Mouse (Mus musculus): ENCODE results near the gene Timm50.
A peak's percentile ranks its signal among the peaks of the same experiment; 100 is the strongest.

Gene Timm50

DNA sequence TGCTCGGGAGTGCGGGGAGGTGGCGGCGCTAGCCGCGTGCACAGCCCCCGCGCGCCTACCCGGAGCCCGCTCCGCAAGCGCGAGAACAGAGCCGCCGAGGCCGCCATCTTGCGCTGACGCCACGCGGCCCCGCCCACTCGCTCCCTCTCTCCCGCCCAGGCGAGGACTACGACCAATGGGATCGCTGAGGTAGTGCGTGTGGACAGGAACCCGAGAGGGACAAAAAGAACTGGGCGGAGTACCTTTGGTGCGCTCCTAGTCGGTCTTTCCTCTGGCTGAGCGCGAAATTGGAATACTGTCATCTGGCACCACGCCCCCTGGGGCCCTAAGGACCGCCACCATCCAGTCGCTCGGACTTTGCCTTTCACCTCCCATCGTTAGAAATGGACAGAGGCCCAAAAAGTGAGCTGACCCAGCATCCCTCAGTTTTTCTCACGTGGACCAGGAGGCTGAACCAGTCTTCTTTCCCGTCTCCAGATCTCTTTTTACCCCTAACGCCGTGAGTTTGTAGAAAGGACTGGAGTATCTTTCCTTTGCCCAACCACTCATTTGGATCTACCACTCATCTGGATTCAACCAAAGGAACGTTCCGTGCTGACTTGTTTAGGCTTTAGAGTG is at the start of gene Timm50:
Gene Timm50 (minus strand): TSS at position 147 of the 618 bp plus-strand sequence.
- DNase-seq (ENCODE audit: low spot score): peak; percentile 96

DNA sequence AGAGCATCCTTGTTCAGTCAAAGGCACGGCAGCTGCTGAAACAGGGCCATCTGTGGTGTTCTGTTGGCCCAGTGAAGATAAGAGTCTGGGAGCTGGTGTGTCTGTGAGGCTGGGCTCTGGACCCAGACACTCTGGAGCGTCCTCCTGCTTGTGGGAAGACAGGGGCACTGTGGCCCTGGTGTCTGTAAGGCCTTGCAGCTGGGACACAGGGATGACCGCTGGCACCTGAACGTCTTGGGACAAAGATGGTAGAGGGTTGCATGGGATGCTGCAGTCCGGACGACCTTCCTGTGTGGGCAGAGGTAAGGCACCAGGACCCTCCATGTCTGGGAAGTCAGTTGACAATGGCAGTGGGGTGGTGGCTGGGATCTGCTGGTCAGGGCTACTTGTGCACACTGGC is 48.4 kb upstream of the Timm50 start:
- no peak for DNase-seq (ENCODE audit: low spot score)

DNA sequence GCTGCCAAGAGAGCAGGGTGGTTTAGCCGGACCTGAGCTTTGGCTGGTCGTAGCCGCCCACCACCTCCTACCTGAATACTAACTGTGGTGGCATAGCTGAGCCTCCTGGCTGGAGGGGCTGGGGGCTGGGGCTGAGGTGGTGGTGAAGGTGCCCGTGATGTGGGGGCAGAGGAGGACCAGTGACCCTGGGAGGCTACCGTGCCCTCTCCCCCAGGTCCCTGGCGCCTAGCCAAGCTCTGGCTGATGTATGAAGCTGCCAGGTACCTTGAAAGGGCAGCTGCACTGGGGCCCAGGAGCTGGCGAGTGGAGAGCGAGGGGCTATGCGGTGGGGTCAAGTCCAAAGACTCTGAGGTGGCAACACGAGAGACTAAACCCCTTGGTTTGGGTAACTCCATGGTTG is 48.0 kb upstream of the Timm50 start:
- no peak for DNase-seq (ENCODE audit: low spot score)

DNA sequence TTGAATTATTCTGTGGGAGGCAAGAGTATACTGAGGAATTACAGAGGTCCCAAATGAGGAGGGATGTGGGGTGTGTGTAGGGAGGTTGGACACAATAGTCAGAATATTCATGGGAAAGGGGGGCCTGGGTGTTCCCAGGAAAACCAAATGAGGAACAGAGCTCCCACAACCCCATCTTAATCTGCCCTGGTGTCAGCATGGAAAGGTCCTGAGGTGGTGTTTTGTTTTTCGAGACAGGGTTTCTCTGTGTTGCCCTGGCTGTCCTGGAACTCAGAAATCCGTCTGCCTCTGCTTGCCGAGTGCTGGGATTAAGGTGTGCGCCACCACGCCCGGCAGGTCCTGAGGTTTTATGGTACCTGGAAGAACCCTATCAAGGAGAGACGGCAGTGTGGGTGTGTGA is 46.6 kb upstream of the Timm50 start:
- DNase-seq (ENCODE audit: low spot score): no peak

GRCm38 (mm10) chr7:28357984-28358383 is 46.1 kb upstream of the Timm50 start:
- no peak for DNase-seq (ENCODE audit: low spot score)

GRCm38 (mm10) chr7:28356981-28357380 is 45.1 kb upstream of the Timm50 start:
- no peak for DNase-seq (ENCODE audit: low spot score)

DNA sequence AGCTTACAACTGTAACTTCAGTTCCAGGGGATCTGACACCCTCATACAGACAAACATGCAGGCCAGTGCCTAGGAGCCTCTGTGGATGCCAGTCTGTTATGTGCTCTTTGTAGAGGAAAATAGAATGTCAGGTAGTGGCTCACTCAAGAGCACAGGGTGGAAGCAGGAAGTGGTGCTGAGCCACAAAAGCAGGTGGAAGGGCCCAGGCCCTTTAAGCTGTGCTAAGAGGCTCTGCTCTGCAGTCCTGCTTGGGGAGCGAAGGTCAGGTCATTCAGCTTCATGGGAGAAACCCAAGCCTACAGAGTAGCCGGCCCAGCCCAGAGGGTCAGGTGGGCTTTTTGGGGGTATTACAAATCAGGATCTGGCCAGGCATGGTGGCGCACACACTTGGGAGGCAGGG is 43.3 kb upstream of the Timm50 start:
- DNase-seq (ENCODE audit: low spot score): peak; percentile 78

DNA sequence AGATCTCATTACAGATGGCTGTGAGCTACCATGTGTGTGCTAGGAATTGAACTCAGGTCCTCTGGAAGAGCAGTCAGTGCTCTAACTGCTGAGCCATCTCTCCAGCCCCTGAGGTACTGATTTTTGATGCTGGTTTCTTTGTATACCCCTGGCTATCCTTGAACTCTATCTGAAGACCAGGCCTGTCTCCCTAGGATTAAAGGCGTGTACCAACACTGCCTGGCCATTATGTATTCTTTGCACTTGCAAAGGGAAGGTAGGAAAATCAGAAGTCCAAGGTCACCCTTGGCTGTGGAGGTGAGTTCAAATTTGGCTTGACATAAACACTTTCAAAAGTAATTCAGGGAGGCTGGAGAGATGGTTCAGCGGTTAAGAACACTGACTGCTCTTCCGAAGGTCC is 42.7 kb upstream of the Timm50 start:
- no peak for DNase-seq (ENCODE audit: low spot score)

- no peak for DNase-seq (ENCODE audit: low spot score)
Measured at GRCm38 (mm10) chr7:28354113-28354581, 42.3 kb upstream of the Timm50 start.

GRCm38 (mm10) chr7:28353267-28353666 is 41.4 kb upstream of the Timm50 start:
- DNase-seq (ENCODE audit: low spot score): peak; percentile 26

DNA sequence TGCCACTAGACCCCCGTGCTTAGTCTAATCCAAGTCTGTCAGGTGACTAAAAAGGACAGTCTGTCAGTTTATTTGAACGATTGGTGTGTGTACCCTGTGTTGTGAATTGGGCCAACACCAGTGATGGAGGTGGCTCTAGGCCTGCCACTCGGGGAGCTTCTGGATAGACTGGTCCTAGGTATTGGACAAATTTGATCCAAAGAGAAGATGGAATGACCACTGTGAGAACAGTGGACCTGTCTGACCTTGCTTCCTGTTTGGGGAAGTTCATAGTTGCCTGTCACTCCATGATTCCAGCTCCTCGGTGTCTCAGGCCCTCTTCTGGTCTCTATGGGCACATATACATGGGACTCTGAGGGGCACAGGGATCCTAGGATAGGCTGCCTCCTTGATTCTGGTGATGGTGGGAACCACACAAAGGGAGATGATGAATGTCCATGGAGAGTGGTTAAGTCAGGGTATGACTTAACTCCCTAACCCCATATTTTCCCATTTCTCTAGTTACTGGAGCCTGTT is 39.9 kb upstream of the Timm50 start:
- no peak for DNase-seq (ENCODE audit: low spot score)

- DNase-seq (ENCODE audit: low spot score): peak; percentile 97
Measured at GRCm38 (mm10) chr7:28350155-28350883, 38.4 kb upstream of the Timm50 start, which contains the start of gene Rps16. Gene Rps16, plus strand, starts transcription at chr7:28350652.

GRCm38 (mm10) chr7:28348601-28349000 is 36.7 kb upstream of the Timm50 start:
- no peak for DNase-seq (ENCODE audit: low spot score)

DNA sequence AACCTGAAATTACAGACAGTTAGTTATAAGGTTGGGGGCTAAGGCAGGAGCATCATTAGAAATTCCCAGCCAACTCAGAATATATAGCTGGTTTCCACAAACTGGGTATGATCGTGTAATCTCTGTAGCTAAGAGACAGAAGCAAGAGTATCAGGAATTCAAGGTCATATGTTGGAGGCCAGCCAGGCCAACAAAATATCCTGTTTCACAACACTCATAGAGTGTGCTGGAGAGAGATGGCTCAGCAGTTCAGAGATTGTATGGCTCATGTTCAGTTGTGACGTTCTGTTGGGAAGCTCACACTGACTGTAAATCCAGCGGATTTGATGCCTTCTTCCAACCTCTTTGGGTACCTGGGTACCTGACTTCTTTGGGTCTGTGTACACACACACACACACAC is 35.9 kb upstream of the Timm50 start:
- DNase-seq (ENCODE audit: low spot score): no peak

- DNase-seq (ENCODE audit: low spot score): peak; percentile 65
Measured at GRCm38 (mm10) chr7:28344637-28345036, 32.8 kb upstream of the Timm50 start.

DNA sequence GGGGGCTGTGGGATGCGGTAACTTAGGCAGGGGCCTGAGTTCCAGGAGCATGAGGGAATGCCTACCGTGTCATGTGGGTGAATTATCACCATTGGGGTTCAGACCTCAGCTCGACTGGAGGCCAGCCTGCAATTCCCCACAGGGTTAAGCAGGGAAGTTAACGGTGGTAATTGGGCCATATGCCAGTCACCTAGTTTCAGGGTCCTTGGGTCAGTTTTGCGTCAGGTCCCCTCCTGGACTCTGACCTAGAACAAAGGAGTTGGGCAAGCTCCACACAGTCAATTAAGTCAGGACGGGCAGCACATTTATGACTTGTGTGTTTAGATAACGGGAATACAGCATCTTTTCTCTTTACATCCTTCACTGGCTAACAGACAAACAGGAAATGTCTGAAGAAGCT is 29.5 kb upstream of the Timm50 start:
- no peak for DNase-seq (ENCODE audit: low spot score)

DNA sequence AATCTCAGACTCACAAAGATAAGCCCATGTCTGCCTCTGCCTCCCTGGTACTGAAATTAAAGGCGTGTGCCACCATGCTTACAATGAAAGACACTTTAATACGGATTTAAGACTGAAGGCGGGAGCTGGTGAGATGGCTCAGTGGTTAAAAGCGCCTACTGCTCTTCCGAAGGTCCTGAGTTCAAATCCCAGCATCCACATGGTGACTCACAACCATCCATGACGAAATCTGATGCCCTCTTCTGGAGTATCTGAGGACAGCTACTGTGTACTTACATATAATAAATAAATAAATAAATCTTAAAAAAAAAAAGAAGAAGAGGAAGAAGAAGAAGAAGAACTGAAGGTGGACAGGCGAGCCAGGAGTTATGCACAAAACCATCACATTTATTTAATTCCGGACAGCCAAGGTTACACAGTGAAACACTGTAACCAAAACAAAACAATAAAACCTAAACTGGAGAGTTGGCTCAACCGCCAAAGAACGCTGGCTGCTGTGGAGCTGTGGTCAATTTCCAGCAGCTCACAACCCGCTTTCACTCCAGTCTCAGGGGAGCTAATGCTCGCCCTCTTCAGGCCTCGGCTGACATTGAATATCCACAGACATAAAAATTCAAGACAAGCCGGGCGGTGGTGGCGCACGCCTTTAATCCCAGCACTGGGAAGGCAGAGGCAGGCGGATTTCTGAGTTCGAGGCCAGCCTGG is 27.5 kb upstream of the Timm50 start:
- peak; percentile 70 for DNase-seq (ENCODE audit: low spot score)

GRCm38 (mm10) chr7:28338108-28338998 is 26.5 kb upstream of the Timm50 start, which contains the start of gene Supt5:
Gene Supt5, minus strand, starts transcription at chr7:28338746.
- DNase-seq (ENCODE audit: low spot score): peak; percentile 97

GRCm38 (mm10) chr7:28335471-28335870 is 23.6 kb upstream of the Timm50 start:
- DNase-seq (ENCODE audit: low spot score): no peak

GRCm38 (mm10) chr7:28334534-28334933 is 22.7 kb upstream of the Timm50 start:
- DNase-seq (ENCODE audit: low spot score): no peak

DNA sequence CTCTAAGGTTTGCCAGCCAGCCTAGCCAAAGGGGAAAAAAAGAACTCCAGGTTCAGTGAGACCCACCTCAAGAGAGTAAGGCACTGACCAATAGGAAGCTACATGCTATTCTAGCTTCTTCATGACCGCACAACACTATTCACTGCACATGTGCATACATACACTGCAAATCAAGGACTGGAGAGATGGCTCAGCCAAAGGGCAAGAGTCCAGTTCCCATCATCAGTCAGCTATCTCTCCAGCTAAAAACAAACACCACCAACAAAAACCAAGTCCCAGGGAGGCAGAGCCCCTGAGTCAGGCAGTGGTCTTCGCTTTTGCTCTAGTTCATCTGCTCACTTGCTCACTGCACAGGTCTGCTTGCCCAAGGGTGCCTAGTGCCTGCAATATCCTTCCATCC is 16.4 kb upstream of the Timm50 start:
- no peak for DNase-seq (ENCODE audit: low spot score)

GRCm38 (mm10) chr7:28326457-28326856 is 14.6 kb upstream of the Timm50 start:
- DNase-seq (ENCODE audit: low spot score): no peak
